Mouse (Mus musculus) CH12.LX (cell line): Measurements from ENCODE around the gene Nfkbia.

Source experiments
- CTCF ChIP-seq, 2 experiments: IDR thresholded peaks in 1 of 2; conservative IDR thresholded peaks in 1 of 2; 2 replicates each; pipeline ENCODE4 v1.5.1; 2011 to 2012; ENCODE audit warnings: low read depth in 2 of 2, low read length in 2 of 2, improper control_type of control experiment in 1 of 2, inconsistent platforms in 1 of 2, mild to moderate bottlenecking in 1 of 2, moderate library complexity in 1 of 2
- POLR2A ChIP-seq: IDR thresholded peaks from 2 replicates; pipeline ENCODE4 v1.6.1; 2011; ENCODE audit warnings: low read depth, mild to moderate bottlenecking, improper control_type of control experiment, low read length
- POLR2AphosphoS2 ChIP-seq: IDR thresholded peaks from 2 replicates; pipeline ENCODE4 v1.6.1; 2011; ENCODE audit warnings: low read depth, low read length, improper control_type of control experiment
- ZKSCAN1 ChIP-seq: IDR thresholded peaks from 2 replicates; pipeline ENCODE4 v1.6.1; 2012; ENCODE audit warnings: low read depth, inconsistent platforms, low read length, improper control_type of control experiment, borderline replicate concordance

- TF ChIP-seq POLR2A, result no peak
- TF ChIP-seq ZKSCAN1, result no peak
- no peak for TF ChIP-seq POLR2AphosphoS2
- TF ChIP-seq CTCF (conservative IDR thresholded peaks at IDR 0.05 in 1 of 2, IDR thresholded peaks at IDR 0.05 in 1 of 2; ENCODE audit: low read depth in 2 of 2, low read length in 2 of 2), result no peak
These were observed 44.2 kb upstream of the Nfkbia start for GRCm38 (mm10) chr12:55536537-55537135.
